Mouse (Mus musculus) liver, embryonic 14.5 days (tissue): ENCODE data around the gene Siah2.
A peak's percentile ranks its signal among the peaks of the same experiment; 100 is the strongest.

Experiments used
- CTCF ChIP-seq: IDR thresholded peaks from 2 replicates; pipeline ENCODE4 v1.5.1; 2016; ENCODE audit warnings: antibody characterized with exemption, low read depth, control low read depth
- EP300 ChIP-seq: IDR thresholded peaks from 2 replicates; pipeline ENCODE4 v1.6.1; 2016; ENCODE audit warnings: antibody characterized with exemption, low read depth

- peak; percentile 56; the same call in 1 of the 2 replicates for TF ChIP-seq EP300
- no peak for TF ChIP-seq CTCF
Observed at GRCm38 (mm10) chr3:58716705-58717104, 24.5 kb upstream of the Siah2 start.
